Mouse (Mus musculus) skeletal muscle tissue, adult 2 months (tissue): Measurements from ENCODE around the gene Mcrip1.
A peak's percentile ranks its signal among the peaks of the same experiment; 100 is the strongest.
"Not testable (repeated sequence)": the region's sequence is repeated elsewhere in the genome, so short reads cannot be mapped to it uniquely, and the experiment has no call there.

ENCODE experiments used
- DNase-seq: peaks from one replicate; pipeline ENCODE4 v3.0.0-alpha.2; 2012; ENCODE audit warnings: low read depth, low spot score

Mcrip1 gene

GRCm38 (mm10) chr11:120575046-120575445, 25.5 kb upstream of the Mcrip1 start:
- no peak for DNase-seq

GRCm38 (mm10) chr11:120574278-120574600, 24.7 kb upstream of the Mcrip1 start:
- DNase-seq: no peak

- no peak for DNase-seq
Observed at GRCm38 (mm10) chr11:120573585-120574277, 24.2 kb upstream of the Mcrip1 start.

GRCm38 (mm10) chr11:120572752-120573584, 23.4 kb upstream of the Mcrip1 start, which contains the start of gene P4hb:
Gene P4hb (minus strand): TSS chr11:120573253.
- peak; percentile 100 for DNase-seq

GRCm38 (mm10) chr11:120572417-120572751, 22.9 kb upstream of the Mcrip1 start:
- no peak for DNase-seq

- DNase-seq: no peak
Observed at GRCm38 (mm10) chr11:120571754-120572416, 22.4 kb upstream of the Mcrip1 start.

- no peak for DNase-seq
Observed at GRCm38 (mm10) chr11:120571122-120571521, 21.6 kb upstream of the Mcrip1 start.

GRCm38 (mm10) chr11:120568324-120568723, 18.8 kb upstream of the Mcrip1 start:
- no peak for DNase-seq

- DNase-seq: no peak
Observed at GRCm38 (mm10) chr11:120565114-120565513, 15.6 kb upstream of the Mcrip1 start.

- DNase-seq: no peak
Observed at GRCm38 (mm10) chr11:120562949-120563348, 13.4 kb upstream of the Mcrip1 start.

GRCm38 (mm10) chr11:120560952-120561728, 11.6 kb upstream of the Mcrip1 start:
- no peak for DNase-seq

- DNase-seq: not testable (repeated sequence)
Observed at GRCm38 (mm10) chr11:120558843-120559242, 9.3 kb upstream of the Mcrip1 start.

GRCm38 (mm10) chr11:120555260-120555659, 5.7 kb upstream of the Mcrip1 start:
- no peak for DNase-seq

GRCm38 (mm10) chr11:120554834-120555233, 5.3 kb upstream of the Mcrip1 start:
- DNase-seq: no peak

- DNase-seq: no peak
Observed at GRCm38 (mm10) chr11:120552736-120553135, 3.2 kb upstream of the Mcrip1 start.

- DNase-seq: peak; percentile 94
Observed at GRCm38 (mm10) chr11:120550810-120551440, 1.4 kb upstream of the Mcrip1 start, which contains the start of gene Ppp1r27. Gene Ppp1r27 (minus strand): TSS chr11:120551132.

- DNase-seq: no peak
Observed at GRCm38 (mm10) chr11:120549986-120550809, 671 bp upstream of the Mcrip1 start.

- DNase-seq: no peak
Observed at GRCm38 (mm10) chr11:120548786-120549167, 750 bp downstream of the Mcrip1 start.

GRCm38 (mm10) chr11:120548214-120548613, 1.3 kb downstream of the Mcrip1 start:
- no peak for DNase-seq

- DNase-seq: no peak
Observed at GRCm38 (mm10) chr11:120547469-120547868, 2.1 kb downstream of the Mcrip1 start.
